ENCODE assay signal across 8 mouse cellular contexts in the genomic region with DNA sequence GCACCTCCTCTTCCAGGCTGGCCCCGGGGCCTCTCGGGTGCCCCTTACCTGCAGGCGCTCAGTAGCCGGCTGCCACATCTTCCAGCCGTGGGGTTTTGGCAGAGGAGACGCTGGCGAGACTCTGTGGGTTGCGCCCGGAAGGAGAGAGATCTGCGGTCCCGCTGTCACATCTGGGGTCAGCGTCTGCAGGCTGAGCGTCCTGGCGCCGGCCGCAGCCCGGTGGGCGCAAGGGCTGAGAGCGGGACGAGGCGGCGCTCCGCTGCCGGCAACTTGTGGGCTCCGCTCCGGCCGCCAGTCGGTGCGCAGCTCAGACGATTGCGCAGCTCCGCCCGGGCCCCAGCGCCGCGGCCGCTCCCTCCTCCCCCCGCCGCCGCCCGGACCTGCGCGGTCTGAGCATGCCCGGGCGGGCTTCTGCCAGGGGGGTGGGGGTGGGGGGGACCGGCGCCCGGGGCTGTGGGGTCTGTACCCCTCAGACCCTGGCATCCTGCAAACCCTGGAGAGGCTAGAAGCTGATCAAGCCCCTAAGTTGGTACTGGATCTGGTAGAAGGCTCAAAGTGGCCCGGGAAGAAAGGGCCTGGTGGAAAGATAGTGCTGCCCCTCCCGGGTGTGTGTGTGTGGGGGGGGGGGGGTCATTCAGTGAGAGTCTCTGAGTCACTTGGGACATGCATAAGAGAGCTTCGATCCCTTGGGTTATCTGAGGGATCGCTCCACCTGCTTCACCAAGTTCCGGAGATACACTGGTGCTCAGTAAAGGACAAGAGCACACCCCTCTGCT.
DNase-seq lines count a peak whose midpoint lies in the region; ATAC-seq and TF ChIP-seq lines count a peak whose summit lies in the region.

No protein-coding gene starts in this region.

- TF ChIP-seq POLR2A in heart, adult 2 months (IDR thresholded peaks at IDR 0.05; ENCODE audit: insufficient read depth, low read depth, low read length) = 0 out of 2 replicates have a peak, but pooled peaks have one; percentile 38
- no peak for TF ChIP-seq POLR2A in kidney, adult 2 months (IDR thresholded peaks at IDR 0.05; ENCODE audit: low read depth, low read length)

- peak overlapping the region; percentile 84 for H3K27ac ChIP-seq in embryonic facial prominence, embryonic 10.5 days (replicated peaks)
- H3K27ac ChIP-seq in heart, adult 2 months = peak overlapping the region; percentile 73
- no peak overlapping the region; the same call in 1 of the 2 replicates for H3K27ac ChIP-seq in kidney, adult 2 months (ENCODE audit: insufficient read depth, low read depth, low read length)
- H3K27ac ChIP-seq in midbrain, embryonic 16.5 days (ENCODE audit: low read length) = peak overlapping the region; percentile 51; the same call in 1 of the 2 replicates
- H3K27ac ChIP-seq in stomach, embryonic 16.5 days (ENCODE audit: low read length) = no peak overlapping the region

- TF ChIP-seq CTCF in heart, adult 2 months (IDR thresholded peaks at IDR 0.05) = peak; percentile 44
- TF ChIP-seq CTCF in kidney, adult 2 months (conservative IDR thresholded peaks at IDR 0.05; ENCODE audit: insufficient read depth, insufficient read length, low read depth, low read length) = no peak

- H3K9ac ChIP-seq in heart, adult 2 months (ENCODE audit: low read depth, low read length) = peak overlapping the region; percentile 82
- H3K9ac ChIP-seq in midbrain, embryonic 16.5 days (ENCODE audit: low read depth, low read length) = peak overlapping the region; percentile 90
- peak overlapping the region; percentile 74 for H3K9ac ChIP-seq in stomach, embryonic 16.5 days (ENCODE audit: low read length)

- TF ChIP-seq EP300 in heart, adult 2 months (IDR thresholded peaks at IDR 0.05; ENCODE audit: insufficient read depth, low read depth, low read length) = no peak

- no peaks in the 10 kb centered on the region; the same call in 1 of the 2 replicates for H3K9me3 ChIP-seq in erythroblast, embryonic 14.5 days (ENCODE audit: control insufficient read depth, low read length)
- H3K9me3 ChIP-seq in embryonic facial prominence, embryonic 10.5 days = no peaks in the 10 kb centered on the region
- H3K9me3 ChIP-seq in midbrain, embryonic 16.5 days (replicated peaks; ENCODE audit: control insufficient read depth, low read length, poor library complexity, severe bottlenecking) = no peaks in the 10 kb centered on the region
- H3K9me3 ChIP-seq in stomach, embryonic 16.5 days (replicated peaks; ENCODE audit: control insufficient read depth, low read length) = no peaks in the 10 kb centered on the region

- no peaks in the 10 kb centered on the region for H3K4me1 ChIP-seq in erythroblast, embryonic 14.5 days (ENCODE audit: control insufficient read depth)
- H3K4me1 ChIP-seq in embryonic facial prominence, embryonic 10.5 days = peaks cover 13% of the 10 kb centered on the region; the same call in 1 of the 2 replicates
- no peaks in the 10 kb centered on the region; the same call in 1 of the 2 replicates for H3K4me1 ChIP-seq in heart, adult 2 months (ENCODE audit: control insufficient read depth, insufficient read depth, low read length)
- H3K4me1 ChIP-seq in kidney, adult 2 months (ENCODE audit: control insufficient read depth, insufficient read depth, low read length) = no peaks in the 10 kb centered on the region
- peaks cover 24% of the 10 kb centered on the region for H3K4me1 ChIP-seq in midbrain, embryonic 16.5 days (ENCODE audit: control insufficient read depth, insufficient read depth, low read length)
- H3K4me1 ChIP-seq in stomach, embryonic 16.5 days (ENCODE audit: control insufficient read depth, insufficient read depth, low read length) = no peaks in the 10 kb centered on the region

- WGBS in embryonic facial prominence, embryonic 10.5 days = 3% methylated on average over 53 of the region's 53 CpGs
- WGBS in heart, adult 2 months = 4% methylated on average over 42 of the region's 53 CpGs
- WGBS in kidney, adult 2 months = 4% methylated on average over 53 of the region's 53 CpGs
- whole genome bisulfite sequencing in midbrain, embryonic 16.5 days = 2% methylated on average over 38 of the region's 53 CpGs
- 4% methylated on average over 44 of the region's 53 CpGs for WGBS in stomach, embryonic 16.5 days

- H3K4me3 ChIP-seq in erythroblast, embryonic 14.5 days (replicated peaks) = peak overlapping the region; percentile 54
- peak overlapping the region; percentile 66 for H3K4me3 ChIP-seq in embryonic facial prominence, embryonic 10.5 days
- peak overlapping the region; percentile 55 for H3K4me3 ChIP-seq in heart, adult 2 months
- peak overlapping the region; percentile 66 for H3K4me3 ChIP-seq in kidney, adult 2 months (ENCODE audit: insufficient read depth, low read depth, low read length)
- H3K4me3 ChIP-seq in midbrain, embryonic 16.5 days (ENCODE audit: low read depth, low read length) = peak overlapping the region; percentile 83
- H3K4me3 ChIP-seq in stomach, embryonic 16.5 days (replicated peaks; ENCODE audit: low read length) = peak overlapping the region; percentile 61

- peak overlapping the region; percentile 85 for H3K4me2 ChIP-seq in midbrain, embryonic 16.5 days (ENCODE audit: low read length)
- H3K4me2 ChIP-seq in stomach, embryonic 16.5 days (ENCODE audit: low read depth, low read length) = peak overlapping the region; percentile 83

- no peaks in the 10 kb centered on the region for H3K27me3 ChIP-seq in erythroblast, embryonic 14.5 days (ENCODE audit: control insufficient read depth)
- peaks cover 26% of the 10 kb centered on the region for H3K27me3 ChIP-seq in embryonic facial prominence, embryonic 10.5 days (replicated peaks; ENCODE audit: low read depth, poor library complexity, severe bottlenecking)
- no peaks in the 10 kb centered on the region for H3K27me3 ChIP-seq in heart, adult 2 months (ENCODE audit: control insufficient read depth, insufficient read depth, low read length)
- no peaks in the 10 kb centered on the region; the same call in 1 of the 2 replicates for H3K27me3 ChIP-seq in kidney, adult 2 months (replicated peaks; ENCODE audit: control insufficient read depth, insufficient read depth, low read length)
- H3K27me3 ChIP-seq in midbrain, embryonic 16.5 days (ENCODE audit: control insufficient read depth, insufficient read depth, low read depth, low read length) = no peaks in the 10 kb centered on the region
- no peaks in the 10 kb centered on the region for H3K27me3 ChIP-seq in stomach, embryonic 16.5 days (ENCODE audit: control insufficient read depth, insufficient read depth, low read length)

- intact Hi-C loops in heart, adult 2 months (cut with DNase I) = loop anchor here (10.0 kb wide), 2 partner anchors 150 to 300 kb away; no protein-coding TSS in a partner anchor

- H3K36me3 ChIP-seq in erythroblast, embryonic 14.5 days (ENCODE audit: control insufficient read depth) = no peaks in the 10 kb centered on the region
- H3K36me3 ChIP-seq in embryonic facial prominence, embryonic 10.5 days (replicated peaks) = no peaks in the 10 kb centered on the region
- H3K36me3 ChIP-seq in heart, adult 2 months (ENCODE audit: control insufficient read depth, insufficient read depth, low read length) = no peaks in the 10 kb centered on the region
- no peaks in the 10 kb centered on the region for H3K36me3 ChIP-seq in kidney, adult 2 months (ENCODE audit: control insufficient read depth, insufficient read depth, low read length)
- no peaks in the 10 kb centered on the region for H3K36me3 ChIP-seq in midbrain, embryonic 16.5 days (ENCODE audit: control insufficient read depth, insufficient read depth, low read length)
- H3K36me3 ChIP-seq in stomach, embryonic 16.5 days (ENCODE audit: control insufficient read depth, insufficient read depth, low read length) = no peaks in the 10 kb centered on the region

- H3K79me2 ChIP-seq in heart, adult 2 months (replicated peaks; ENCODE audit: control insufficient read depth, insufficient read depth, low read length) = no peaks in the 10 kb centered on the region

- no peak for ATAC-seq in erythroblast, adult 5-6 weeks (replicated peaks; ENCODE audit: low FRiP score, poor library complexity, severe bottlenecking)
- ATAC-seq in midbrain, embryonic 16.5 days = peak; percentile 93
- ATAC-seq in stomach, embryonic 16.5 days (ENCODE audit: insufficient read depth, low FRiP score) = peak; percentile 80

- peak; percentile 74 for DNase-seq in embryonic facial prominence, embryonic 10.5 days (ENCODE audit: low spot score)
- DNase-seq in heart, adult 2 months = peak; percentile 79 to 80
- peak; percentile 46 for DNase-seq in kidney, adult 2 months
- DNase-seq in liver = peak; percentile 53

Comparison
In these comparisons a context has a peak if more than half of its experiments do, and no peak if none do; other contexts are left out.
1. H3K27ac ChIP-seq: peak in embryonic facial prominence, embryonic 10.5 days (single experiment), heart, adult 2 months (single experiment) and midbrain, embryonic 16.5 days (single experiment); none in kidney, adult 2 months (single experiment) and stomach, embryonic 16.5 days (single experiment).
2. Peak in every context shown above with its lines, with median percentiles within 50 percentile points of each other: H3K4me3 ChIP-seq, DNase-seq and H3K9ac ChIP-seq.